Mouse (Mus musculus) limb, embryonic 10.5 days (tissue): Measurements from ENCODE around the gene Sash3. TPM values are rescaled to one million over a fixed set of nuclear protein-coding genes. Genes with fewer than 3 reads are reported as not detected.
"Not testable (repeated sequence)": the region's sequence is repeated elsewhere in the genome, so short reads cannot be mapped to it uniquely, and the experiment has no call there.

Experiments used
- DNase-seq: peaks from one replicate; pipeline ENCODE4 v3.0.0-alpha.2; 2017; ENCODE audit warnings: low spot score
- H3K27ac ChIP-seq: fragments of 300-500 bp; sonication (generic); 2 replicates; pipeline ENCODE4 v1.5.1; 2016; ENCODE audit warnings: mild to moderate bottlenecking
- H3K27me3 ChIP-seq: fragments of 300-500 bp; sonication (generic); 2 replicates; pipeline ENCODE4 v1.6.1; 2016; ENCODE audit warnings: low read depth, mild to moderate bottlenecking; ENCODE audit not compliant: poor library complexity, severe bottlenecking
- H3K36me3 ChIP-seq: fragments of 300-500 bp; sonication (generic); 2 replicates; pipeline ENCODE4 v1.6.1; 2016; ENCODE audit warnings: mild to moderate bottlenecking, moderate library complexity
- H3K4me1 ChIP-seq: fragments of 300-500 bp; sonication (generic); 2 replicates; pipeline ENCODE4 v1.6.1; 2016
- H3K4me3 ChIP-seq: fragments of 300-500 bp; sonication (generic); 2 replicates; pipeline ENCODE4 v1.5.1; 2016; ENCODE audit warnings: mild to moderate bottlenecking, moderate library complexity
- H3K9me3 ChIP-seq: fragments of 300-500 bp; sonication (generic); replicated peaks from 2 replicates; pipeline ENCODE4 v1.6.1; 2016; ENCODE audit warnings: mild to moderate bottlenecking
- WGBS: fragments of 180-500 bp; shearing (Covaris S2); methylation state at CpG from one replicate; pipeline ENCODE4 v1.1.7; 2016; 5-methylcytosine and 5-hydroxymethylcytosine counted together
- polyA plus RNA-seq: library from polyadenylated mRNA; unstranded; fragments of >200 nt; fragmentation: Nextera tagmentation; extraction: Ambion mirVana; gene quantifications from 2 replicates; pipeline ENCODE4 v1.2.1, GENCODE M21; 2016

Sash3 gene
- polyA plus RNA-seq, 1 experiment from 2014 or later: 0.75 TPM

DNA sequence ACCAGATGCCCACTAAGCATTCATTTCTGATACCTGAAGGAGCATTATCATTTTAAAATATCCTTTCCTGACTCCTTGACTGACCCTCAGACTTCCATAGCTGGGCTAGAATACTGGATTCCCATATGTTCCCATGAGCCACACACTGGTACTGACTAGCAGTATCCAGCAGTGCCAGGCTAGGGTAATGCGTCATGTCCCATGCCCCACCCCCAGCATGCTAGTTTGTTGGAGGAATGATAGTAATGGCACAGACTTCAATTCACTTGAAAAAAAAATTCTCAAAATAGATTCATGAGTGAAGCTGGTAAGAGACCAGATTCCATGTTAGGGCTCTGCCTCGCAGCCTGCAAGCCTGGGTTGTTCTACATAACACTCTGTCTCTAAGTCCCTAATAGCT, 52.8 kb downstream of the Sash3 start:
- Histone ChIP-seq H3K4me3 (no peak overlapping the region), H3K27ac (no peak overlapping the region), H3K4me1 (no peaks in the 10 kb centered on the region), H3K36me3 (0 out of 2 replicates have a peak, but pooled peaks cover 7% of the 10 kb centered on the region), H3K27me3 (no peaks in the 10 kb centered on the region), H3K9me3 (no peaks in the 10 kb centered on the region)
- 92% methylated on average over 2 of the region's 2 CpGs for WGBS
- DNase-seq: no peak

DNA sequence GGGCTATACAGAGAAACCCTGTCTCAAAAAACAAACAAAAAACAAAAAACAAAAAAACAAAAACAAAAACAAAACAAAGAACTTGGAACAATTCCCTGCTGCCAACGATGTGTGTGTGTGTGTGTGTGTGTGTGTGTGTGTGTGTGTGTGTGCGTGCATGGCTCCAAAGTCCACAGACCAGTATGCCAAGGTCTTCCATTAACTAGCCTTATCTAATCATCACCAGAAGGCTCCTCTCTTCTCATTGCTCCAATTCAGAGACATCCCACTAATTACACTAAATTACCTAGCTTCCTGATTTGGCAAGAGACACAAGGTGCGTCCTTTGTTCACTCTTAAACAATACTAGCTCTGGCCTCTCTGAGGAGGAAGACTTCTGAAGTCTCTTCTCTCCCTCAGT, 54.5 kb downstream of the Sash3 start:
- 81% methylated on average over 3 of the region's 3 CpGs for WGBS
- no peak for DNase-seq
- Histone ChIP-seq H3K27me3 (no peaks in the 10 kb centered on the region), H3K9me3 (no peaks in the 10 kb centered on the region), H3K27ac (no peak overlapping the region), H3K4me3 (no peak overlapping the region), H3K4me1 (no peaks in the 10 kb centered on the region), H3K36me3 (0 out of 2 replicates have a peak, but pooled peaks cover 7% of the 10 kb centered on the region)

DNA sequence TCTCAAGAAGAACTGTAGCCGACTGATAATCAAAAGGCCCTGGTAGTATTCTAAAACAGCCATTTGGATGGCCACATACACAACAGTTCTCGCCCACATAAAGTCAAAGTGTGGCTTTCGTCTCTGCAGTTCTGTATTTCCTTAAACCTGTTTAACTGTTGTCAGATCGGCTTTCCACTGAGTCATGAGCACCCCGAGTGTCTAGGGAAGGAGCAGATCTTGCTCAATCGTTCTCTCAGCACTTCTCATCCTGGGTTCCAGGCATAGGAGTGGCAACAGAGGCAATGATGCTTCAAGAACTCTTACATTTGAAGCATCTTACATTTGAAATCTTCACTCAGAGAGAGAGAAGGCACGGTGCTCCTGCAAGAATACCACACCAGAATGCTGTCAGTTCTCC, 55.7 kb downstream of the Sash3 start:
- H3K4me1 ChIP-seq: no peaks in the 10 kb centered on the region
- H3K27ac ChIP-seq: no peak overlapping the region
- DNase-seq: no peak
- 0 out of 2 replicates have a peak, but pooled peaks cover 7% of the 10 kb centered on the region for H3K36me3 ChIP-seq
- no peak overlapping the region for H3K4me3 ChIP-seq
- H3K27me3 ChIP-seq: no peaks in the 10 kb centered on the region
- 88% methylated on average over 7 of the region's 7 CpGs for WGBS
- H3K9me3 ChIP-seq: no peaks in the 10 kb centered on the region

DNA sequence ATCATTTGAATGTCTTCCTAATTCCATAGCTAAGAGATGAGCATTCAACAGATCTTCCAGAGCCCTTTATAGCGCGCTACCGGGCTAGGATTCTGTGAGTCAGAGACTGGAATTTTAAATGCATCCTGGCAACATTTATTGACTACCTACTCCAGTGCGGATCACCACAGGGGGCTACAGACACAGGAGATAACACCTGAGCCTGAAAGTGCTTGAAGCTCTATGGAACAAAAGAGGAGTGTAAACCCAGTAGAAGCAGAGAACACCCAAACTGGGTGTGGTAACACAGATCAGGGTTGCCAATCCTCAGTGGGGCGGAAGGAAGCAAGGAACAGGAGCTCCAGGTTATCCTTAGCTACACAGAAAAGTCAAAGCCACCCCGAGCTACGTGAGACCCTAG, 56.2 kb downstream of the Sash3 start:
- H3K4me1 ChIP-seq: peaks cover 2% of the 10 kb centered on the region; the same call in 1 of the 2 replicates
- peaks cover 3% of the 10 kb centered on the region; the same call in 1 of the 2 replicates for H3K27me3 ChIP-seq
- 92% methylated on average over 7 of the region's 7 CpGs for WGBS
- no peaks in the 10 kb centered on the region for H3K9me3 ChIP-seq
- no peak overlapping the region for H3K4me3 ChIP-seq
- 0 out of 2 replicates have a peak, but pooled peaks cover 7% of the 10 kb centered on the region for H3K36me3 ChIP-seq
- H3K27ac ChIP-seq: no peak overlapping the region
- DNase-seq: no peak

DNA sequence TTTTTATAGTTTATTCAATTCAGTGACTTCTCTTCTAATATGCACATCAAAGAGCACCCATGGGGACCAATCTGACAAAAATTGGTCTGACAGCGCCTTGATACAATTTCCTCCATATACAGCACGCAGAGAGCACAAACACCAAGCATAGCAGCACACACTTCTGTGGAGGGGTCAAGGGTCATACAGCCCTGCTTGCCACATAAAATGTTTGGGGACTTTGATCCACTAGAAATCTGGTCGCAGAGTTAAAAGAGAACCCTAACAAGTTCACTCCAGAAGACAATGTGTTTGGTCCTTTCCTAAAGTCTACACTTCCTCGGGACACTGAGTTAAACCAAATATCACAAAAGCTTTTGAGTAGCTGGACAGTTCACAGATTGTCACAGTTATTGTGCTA, 56.8 kb downstream of the Sash3 start:
- WGBS: 77% methylated on average over 4 of the region's 4 CpGs
- H3K27me3 ChIP-seq: peaks cover 8% of the 10 kb centered on the region
- peaks cover 6% of the 10 kb centered on the region; the same call in 1 of the 2 replicates for H3K4me1 ChIP-seq
- no peak for DNase-seq
- no peak overlapping the region for H3K27ac ChIP-seq
- 0 out of 2 replicates have a peak, but pooled peaks cover 7% of the 10 kb centered on the region for H3K36me3 ChIP-seq
- H3K9me3 ChIP-seq: no peaks in the 10 kb centered on the region
- H3K4me3 ChIP-seq: no peak overlapping the region

DNA sequence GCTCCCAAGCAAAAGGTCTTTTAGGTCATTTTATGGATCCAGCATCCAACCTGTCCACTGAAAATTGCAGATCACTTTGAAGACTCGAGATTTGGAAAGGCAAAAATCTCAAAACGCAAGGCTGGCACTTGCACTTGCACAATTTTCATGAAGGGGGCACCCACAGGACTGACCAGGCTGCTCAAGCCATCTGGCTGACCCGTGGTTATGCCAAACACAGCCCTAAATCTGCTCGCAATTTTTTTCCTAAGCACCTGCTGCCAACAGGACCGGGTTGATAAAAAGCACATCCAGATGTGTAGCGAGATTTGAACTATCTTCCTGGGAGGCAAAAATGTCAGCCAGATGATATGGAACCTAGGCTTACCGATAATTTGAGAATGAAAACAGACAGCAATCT, 57.5 kb downstream of the Sash3 start:
- H3K9me3 ChIP-seq: no peaks in the 10 kb centered on the region
- H3K27me3 ChIP-seq: peaks cover 16% of the 10 kb centered on the region
- WGBS: 89% methylated on average over 7 of the region's 7 CpGs
- no peak overlapping the region for H3K4me3 ChIP-seq
- H3K36me3 ChIP-seq: 0 out of 2 replicates have a peak, but pooled peaks cover 7% of the 10 kb centered on the region
- no peak for DNase-seq
- H3K4me1 ChIP-seq: peaks cover 6% of the 10 kb centered on the region; the same call in 1 of the 2 replicates
- no peak overlapping the region for H3K27ac ChIP-seq

DNA sequence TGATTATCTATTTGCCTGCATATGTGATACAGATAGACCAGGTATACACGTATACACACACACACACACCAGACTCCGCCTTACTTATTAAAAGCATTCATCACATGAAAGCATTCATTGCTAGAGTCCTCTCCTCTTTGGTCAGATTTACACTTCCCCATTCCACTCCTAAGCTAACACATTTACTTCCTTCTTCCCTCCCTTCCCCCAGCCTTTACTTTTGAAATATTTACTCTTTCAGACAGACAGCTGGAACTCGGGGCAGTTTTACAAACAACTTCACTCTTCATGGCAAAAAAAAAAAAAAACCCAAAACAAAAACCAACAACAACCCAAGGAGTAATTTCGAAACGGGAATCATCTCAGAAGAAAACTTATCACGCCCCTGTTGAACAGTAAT, 58.2 kb downstream of the Sash3 start:
- peaks cover 6% of the 10 kb centered on the region; the same call in 1 of the 2 replicates for H3K4me1 ChIP-seq
- 0 out of 2 replicates have a peak, but pooled peaks cover 7% of the 10 kb centered on the region for H3K36me3 ChIP-seq
- H3K9me3 ChIP-seq: no peaks in the 10 kb centered on the region
- DNase-seq: no peak
- no peak overlapping the region for H3K4me3 ChIP-seq
- 84% methylated on average over 6 of the region's 6 CpGs for WGBS
- H3K27me3 ChIP-seq: peaks cover 18% of the 10 kb centered on the region
- H3K27ac ChIP-seq: no peak overlapping the region

DNA sequence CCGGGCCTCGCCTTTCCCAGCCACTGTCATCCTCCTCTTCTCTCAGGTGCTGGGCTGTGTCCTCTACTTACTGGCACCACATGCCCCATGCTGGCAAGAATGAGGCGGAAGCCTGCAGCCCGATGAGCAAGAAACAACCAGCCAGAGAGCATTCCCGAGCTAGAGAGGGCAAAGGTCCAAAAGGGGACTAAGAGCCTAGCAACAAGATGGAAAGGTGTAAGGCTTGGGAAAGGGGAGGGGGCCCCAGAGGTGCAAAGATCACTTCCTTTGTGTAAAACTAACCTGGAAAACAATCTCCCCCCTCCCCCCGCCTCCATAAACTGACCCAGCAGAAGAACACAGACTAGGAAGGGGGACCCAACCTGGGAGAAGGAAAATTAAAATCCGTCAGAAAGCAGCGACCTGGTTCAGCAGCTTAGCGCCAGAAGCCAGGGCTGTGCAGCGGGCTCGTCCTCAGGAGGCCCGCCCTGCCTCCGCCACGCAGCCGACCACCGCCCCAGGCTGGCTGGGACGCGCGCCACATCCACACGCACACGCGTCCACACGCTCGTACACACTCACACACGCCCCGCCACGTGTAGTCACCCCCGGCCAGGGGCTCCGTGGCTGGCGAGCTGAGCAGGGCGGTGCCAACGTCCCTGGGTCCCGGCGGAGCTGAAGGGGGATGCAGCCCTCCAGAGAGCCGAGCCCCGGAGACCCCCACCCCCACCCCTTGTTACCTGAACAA, 61.7 kb downstream of the Sash3 start:
- Histone ChIP-seq H3K4me1 (peaks cover 6% of the 10 kb centered on the region; the same call in 1 of the 2 replicates), H3K9me3 (no peaks in the 10 kb centered on the region), H3K27ac (peak overlapping the region; percentile 84), H3K4me3 (peak overlapping the region; percentile 73), H3K36me3 (no peaks in the 10 kb centered on the region), H3K27me3 (peaks cover 18% of the 10 kb centered on the region)
- DNase-seq: no peak
- WGBS: 11% methylated on average over 36 of the region's 36 CpGs

DNA sequence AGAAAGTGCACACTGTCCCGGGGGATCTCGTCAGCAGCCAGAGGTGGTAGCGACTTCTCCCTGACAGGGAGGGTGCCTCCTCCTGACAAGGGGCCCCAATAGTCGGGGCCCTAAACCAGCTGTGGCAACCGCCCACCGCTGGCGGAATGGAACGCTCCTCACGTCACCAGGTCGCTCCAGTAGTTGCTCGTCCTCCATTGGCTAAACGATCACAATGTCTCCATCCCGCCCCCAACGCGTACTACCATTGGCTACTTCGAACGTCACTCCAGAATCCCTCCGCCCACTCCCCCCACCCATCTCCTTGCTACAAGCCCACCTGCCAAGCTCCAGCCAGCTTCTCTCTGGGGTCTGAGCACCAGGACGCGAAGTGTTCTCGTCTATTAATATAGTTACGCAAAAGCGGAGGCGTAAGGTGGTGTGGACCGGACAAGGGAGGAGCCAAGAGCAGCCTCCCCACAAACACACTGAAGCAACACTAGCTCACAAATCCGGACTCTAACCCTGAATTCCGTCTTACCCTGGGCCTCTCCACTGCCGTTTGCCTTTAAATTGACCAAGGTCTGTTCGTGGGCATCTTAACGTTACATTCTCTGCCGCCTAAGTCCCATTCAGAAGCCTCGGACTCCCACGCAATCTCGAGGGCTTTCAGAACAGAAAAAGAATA, 62.4 kb downstream of the Sash3 start, which contains the start of gene Zdhhc9:
Gene Zdhhc9 (minus strand): TSS at position 360 of the 667 bp plus-strand sequence.
- Histone ChIP-seq H3K27me3 (peaks cover 18% of the 10 kb centered on the region), H3K36me3 (no peaks in the 10 kb centered on the region), H3K4me1 (peaks cover 6% of the 10 kb centered on the region; the same call in 1 of the 2 replicates), H3K4me3 (peak within 1 kb of the TSS; percentile 73), H3K9me3 (no peaks in the 10 kb centered on the region), H3K27ac (peak within 1 kb of the TSS; percentile 84)
- peak; percentile 84 for DNase-seq
- WGBS: 10% methylated on average over 34 of the region's 34 CpGs

DNA sequence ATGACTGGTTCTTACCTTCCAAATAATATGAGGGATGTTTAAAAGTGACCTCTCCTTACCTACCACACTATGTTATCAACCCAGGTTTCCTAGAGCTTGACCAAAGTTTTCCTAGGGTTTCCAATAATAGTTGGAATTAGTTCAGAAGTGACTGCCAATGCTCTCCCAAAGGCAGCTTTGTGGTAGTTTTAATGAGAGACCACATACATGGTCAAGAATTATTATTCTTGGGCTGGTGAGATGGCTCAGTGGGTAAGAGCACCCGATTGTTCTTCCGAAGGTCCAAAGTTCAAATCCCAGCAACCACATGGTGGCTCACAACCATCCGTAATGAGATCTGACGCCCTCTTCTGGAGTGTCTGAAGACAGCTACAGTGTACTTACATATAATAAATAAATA, 63.5 kb downstream of the Sash3 start:
- H3K4me3 ChIP-seq: not testable (repeated sequence)

More for the DNA sequence above, 63.5 kb downstream of the Sash3 start:
- H3K36me3 ChIP-seq, H3K27ac ChIP-seq, DNase-seq, H3K9me3 ChIP-seq, H3K4me1 ChIP-seq: not testable (repeated sequence)
- 63% methylated on average over 4 of the region's 4 CpGs for WGBS
- H3K27me3 ChIP-seq: peaks cover 18% of the 10 kb centered on the region

Other genes with a start within 250 kb of the Sash3 start
- gene Ocrl, start 234.0 kb upstream of the Sash3 start, polyA plus RNA-seq: 15.8 and 17.9 TPM in 2 replicates
- gene Apln, start 111.6 kb upstream of the Sash3 start, polyA plus RNA-seq: 4.8 and 5.1 TPM in 2 replicates
- 0.43 and 2.6 TPM in 2 replicates for gene Xpnpep2, start 37.7 kb upstream of the Sash3 start, polyA plus RNA-seq
- 2.3 and 2.7 TPM in 2 replicates for gene Zdhhc9, start 62.4 kb downstream of the Sash3 start, polyA plus RNA-seq
- gene Utp14a, start 110.4 kb downstream of the Sash3 start, polyA plus RNA-seq: 22.5 and 22.9 TPM in 2 replicates
- 3.9 and 4.4 TPM in 2 replicates for gene Bcorl1, start 194.9 kb downstream of the Sash3 start, polyA plus RNA-seq